Mouse (Mus musculus) frontal cortex, postnatal 36 days (tissue): Measurements from ENCODE around the gene 4930579G24Rik.

ENCODE experiments used
- DNase-seq, 2 experiments: peaks; one replicate each; pipeline ENCODE4 v3.0.0; 2022; ENCODE audit warnings: low spot score in 2 of 2

The 4930579G24Rik gene

GRCm38 (mm10) chr3:79628561-79629415 is at the start of gene 4930579G24Rik:
TSS of gene 4930579G24Rik (plus strand) at chr3:79629079.
- DNase-seq: peak; percentile 95 to 98

GRCm38 (mm10) chr3:79579891-79580575 is 48.8 kb upstream of the 4930579G24Rik start:
- DNase-seq: no peak

- peak; percentile 90 to 95 for DNase-seq
Measured at GRCm38 (mm10) chr3:79586804-79587203, 42.1 kb upstream of the 4930579G24Rik start.

- no peak for DNase-seq
Measured at GRCm38 (mm10) chr3:79589671-79590070, 39.2 kb upstream of the 4930579G24Rik start.

- peak; percentile 71 to 82 for DNase-seq
Measured at GRCm38 (mm10) chr3:79590863-79591792, 37.8 kb upstream of the 4930579G24Rik start, which contains the start of gene Ppid. TSS of gene Ppid (plus strand) at chr3:79591342.

- DNase-seq: no peak
Measured at GRCm38 (mm10) chr3:79591793-79592471, 36.9 kb upstream of the 4930579G24Rik start.

- peak in 1 of 2 experiments; percentile 9 for DNase-seq
Measured at GRCm38 (mm10) chr3:79595468-79595867, 33.4 kb upstream of the 4930579G24Rik start.

GRCm38 (mm10) chr3:79609886-79610285 is 19.0 kb upstream of the 4930579G24Rik start:
- no peak for DNase-seq

- no peak for DNase-seq
Measured at GRCm38 (mm10) chr3:79627484-79628181, 1.2 kb upstream of the 4930579G24Rik start.

GRCm38 (mm10) chr3:79628182-79628560 is 708 bp upstream of the 4930579G24Rik start:
- no peak for DNase-seq

GRCm38 (mm10) chr3:79629416-79629730 is 494 bp downstream of the 4930579G24Rik start, which contains the start of gene Etfdh:
TSS of gene Etfdh (minus strand) at chr3:79629500.
- DNase-seq: peak in 1 of 2 experiments; percentile 59

- DNase-seq: no peak
Measured at GRCm38 (mm10) chr3:79652129-79652528, 23.2 kb downstream of the 4930579G24Rik start.

GRCm38 (mm10) chr3:79656682-79657081 is 27.8 kb downstream of the 4930579G24Rik start:
- no peak for DNase-seq

GRCm38 (mm10) chr3:79664787-79665408 is 36.0 kb downstream of the 4930579G24Rik start:
- DNase-seq: peak; percentile 18 to 64

- DNase-seq: no peak
Measured at GRCm38 (mm10) chr3:79670556-79670955, 41.7 kb downstream of the 4930579G24Rik start.

GRCm38 (mm10) chr3:79672188-79672587 is 43.3 kb downstream of the 4930579G24Rik start:
- DNase-seq: no peak

- DNase-seq: peak; percentile 54 to 78
Measured at GRCm38 (mm10) chr3:79673082-79673481, 44.2 kb downstream of the 4930579G24Rik start.

GRCm38 (mm10) chr3:79674641-79675040 is 45.8 kb downstream of the 4930579G24Rik start:
- DNase-seq: no peak

GRCm38 (mm10) chr3:79676411-79676810 is 47.5 kb downstream of the 4930579G24Rik start:
- DNase-seq: no peak
